Mouse (Mus musculus) testis, adult 2 months (tissue): ENCODE results near the gene Gna14. TPM values are rescaled to one million over a fixed set of nuclear protein-coding genes. Genes with fewer than 3 reads are reported as not detected.

ENCODE experiments used
- H3K27ac ChIP-seq: fragments of 200-500 bp; 2 replicates; pipeline ENCODE4 v1.5.1; 2012; ENCODE audit warnings: low read depth, low read length; ENCODE audit not compliant: control insufficient read depth, insufficient read depth
- H3K27me3 ChIP-seq: fragments of 200-500 bp; 2 replicates; pipeline ENCODE4 v1.6.1; 2012; ENCODE audit warnings: mild to moderate bottlenecking, low read length, moderate library complexity; ENCODE audit not compliant: control insufficient read depth, insufficient read depth
- H3K36me3 ChIP-seq: fragments of 200-500 bp; 2 replicates; pipeline ENCODE4 v1.6.1; 2012; ENCODE audit warnings: mild to moderate bottlenecking, low read length; ENCODE audit not compliant: control insufficient read depth, insufficient read depth
- H3K4me1 ChIP-seq: fragments of 200-500 bp; 2 replicates; pipeline ENCODE4 v1.6.1; 2012; ENCODE audit warnings: low read length; ENCODE audit not compliant: control insufficient read depth, insufficient read depth
- H3K4me3 ChIP-seq: fragments of 200-500 bp; 2 replicates; pipeline ENCODE4 v1.5.1; 2012; ENCODE audit warnings: low read depth, mild to moderate bottlenecking, low read length, moderate library complexity, mixed read lengths; ENCODE audit not compliant: control insufficient read depth
- CTCF ChIP-seq: fragments of 200-500 bp; IDR thresholded peaks from 2 replicates; pipeline ENCODE4 v1.5.1; 2012; ENCODE audit warnings: low read depth, mild to moderate bottlenecking, inconsistent platforms, low read length, moderate library complexity; ENCODE audit not compliant: control insufficient read depth, insufficient read depth, insufficient replicate concordance
- POLR2A ChIP-seq: fragments of 200-500 bp; IDR thresholded peaks from 2 replicates; pipeline ENCODE4 v1.6.1; 2012; ENCODE audit warnings: low read depth, mild to moderate bottlenecking, inconsistent platforms, low read length, moderate library complexity; ENCODE audit not compliant: control insufficient read depth
- polyA plus RNA-seq: library from polyadenylated mRNA; depleted of rRNA; stranded (reverse); fragments of >200 nt; gene quantifications from 2 replicates; pipeline ENCODE4 v1.2.3, GENCODE M21; 2012

Gna14 gene
- polyA plus RNA-seq, 1 experiment, result 6.4 TPM

GRCm38 (mm10) chr19:16529999-16530398 lies 94.4 kb downstream of the Gna14 start:
- no peak overlapping the region for H3K4me3 ChIP-seq
- H3K27ac ChIP-seq, result 0 out of 2 replicates have a peak overlapping the region, but pooled peaks have one; percentile 37
- no peaks in the 10 kb centered on the region for H3K36me3 ChIP-seq
- TF ChIP-seq CTCF (no peak), POLR2A (no peak)
- H3K4me1 ChIP-seq, result peaks cover 9% of the 10 kb centered on the region; the same call in 1 of the 2 replicates
- H3K27me3 ChIP-seq, result no peaks in the 10 kb centered on the region

GRCm38 (mm10) chr19:16534311-16534710 lies 98.7 kb downstream of the Gna14 start:
- Histone ChIP-seq H3K27ac (no peak overlapping the region), H3K27me3 (no peaks in the 10 kb centered on the region), H3K36me3 (no peaks in the 10 kb centered on the region), H3K4me3 (no peak overlapping the region), H3K4me1 (no peaks in the 10 kb centered on the region)
- no peak for TF ChIP-seq POLR2A
- no peak for TF ChIP-seq CTCF

GRCm38 (mm10) chr19:16538416-16538815 lies 102.9 kb downstream of the Gna14 start:
- no peak overlapping the region for H3K27ac ChIP-seq
- no peak for TF ChIP-seq CTCF
- no peak for TF ChIP-seq POLR2A
- H3K4me1 ChIP-seq, result no peaks in the 10 kb centered on the region

GRCm38 (mm10) chr19:16543688-16544087 lies 108.1 kb downstream of the Gna14 start:
- Histone ChIP-seq H3K4me1 (no peaks in the 10 kb centered on the region), H3K4me3 (no peak overlapping the region), H3K27ac (no peak overlapping the region), H3K36me3 (no peaks in the 10 kb centered on the region), H3K27me3 (no peaks in the 10 kb centered on the region)
- TF ChIP-seq CTCF (no peak), POLR2A (no peak)

More at GRCm38 (mm10) chr19:16538416-16538815, 102.9 kb downstream of the Gna14 start:
- no peaks in the 10 kb centered on the region for H3K27me3 ChIP-seq
- no peaks in the 10 kb centered on the region for H3K36me3 ChIP-seq
- no peak overlapping the region for H3K4me3 ChIP-seq

GRCm38 (mm10) chr19:16556988-16557387 lies 121.4 kb downstream of the Gna14 start:
- TF ChIP-seq POLR2A, result no peak
- Histone ChIP-seq H3K36me3 (no peaks in the 10 kb centered on the region), H3K27ac (no peak overlapping the region), H3K4me1 (no peaks in the 10 kb centered on the region), H3K27me3 (no peaks in the 10 kb centered on the region), H3K4me3 (no peak overlapping the region)

GRCm38 (mm10) chr19:16557971-16558370 lies 122.4 kb downstream of the Gna14 start:
- Histone ChIP-seq H3K4me1 (no peaks in the 10 kb centered on the region), H3K36me3 (no peaks in the 10 kb centered on the region), H3K27ac (no peak overlapping the region), H3K27me3 (no peaks in the 10 kb centered on the region), H3K4me3 (no peak overlapping the region)
- TF ChIP-seq POLR2A (no peak), CTCF (peak; percentile 40; the same call in 1 of the 2 replicates)

- Histone ChIP-seq H3K27ac (no peak overlapping the region), H3K4me1 (no peaks in the 10 kb centered on the region), H3K27me3 (no peaks in the 10 kb centered on the region), H3K4me3 (no peak overlapping the region), H3K36me3 (no peaks in the 10 kb centered on the region)
- TF ChIP-seq POLR2A, result no peak
Measured at GRCm38 (mm10) chr19:16558570-16558969, 123.0 kb downstream of the Gna14 start.
